Mouse (Mus musculus) frontal cortex, adult (tissue): ENCODE data around the gene Zfyve19.

ENCODE experiments used
- ATAC-seq: cut with Nextera tagmentation; 2 replicates; pipeline ENCODE4 v1.9.2; 2017; ENCODE audit warnings: mild to moderate bottlenecking, moderate library complexity, mixed read lengths; ENCODE audit not compliant: low TSS enrichment

Zfyve19 gene

DNA sequence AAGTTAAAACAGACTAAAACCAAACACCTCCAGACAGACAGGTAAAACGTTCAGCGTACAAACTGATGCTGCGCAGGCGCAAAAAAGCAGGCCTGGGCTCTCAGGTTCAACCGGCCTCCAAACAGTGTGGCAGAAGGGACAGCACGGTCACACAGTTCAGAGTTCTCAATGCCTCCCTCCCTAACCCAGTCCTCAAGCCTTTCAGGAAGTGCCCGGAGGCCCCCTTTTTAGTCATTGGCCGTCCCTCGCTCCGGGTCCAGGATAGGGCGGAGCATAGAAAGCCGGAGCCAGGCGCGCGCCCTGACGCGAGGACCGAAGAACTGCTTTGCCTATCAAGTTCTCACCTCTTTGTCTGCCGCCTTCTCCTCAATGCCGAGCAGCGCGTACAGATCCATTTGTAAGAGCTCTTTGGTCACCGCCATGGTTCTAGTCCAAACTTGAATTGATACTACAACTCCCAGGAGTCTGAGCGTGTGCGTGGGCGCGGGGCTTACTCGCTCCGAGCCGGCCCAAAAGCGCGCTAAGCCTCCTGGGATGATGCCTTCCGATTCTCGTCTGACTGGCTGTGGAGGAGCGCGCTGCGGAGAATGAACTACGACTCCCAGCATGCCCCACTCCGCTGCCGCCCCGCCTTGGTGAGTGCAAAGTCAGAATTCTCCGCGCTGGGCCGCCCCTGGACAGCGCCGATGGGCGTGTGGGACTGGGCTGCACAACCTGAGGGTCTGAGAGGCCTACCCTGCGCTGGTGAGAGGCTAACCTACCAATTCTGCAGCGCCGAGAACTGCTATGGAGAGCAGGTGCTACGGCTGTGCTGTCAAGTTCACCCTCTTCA, at the start of gene Zfyve19, which contains the start of gene Dnajc17:
Gene Zfyve19, plus strand, starts transcription at position 274 of the 832 bp plus-strand sequence.
Gene Dnajc17, minus strand, starts transcription at position 452 of the 832 bp plus-strand sequence.
- ATAC-seq = peak; percentile 98

DNA sequence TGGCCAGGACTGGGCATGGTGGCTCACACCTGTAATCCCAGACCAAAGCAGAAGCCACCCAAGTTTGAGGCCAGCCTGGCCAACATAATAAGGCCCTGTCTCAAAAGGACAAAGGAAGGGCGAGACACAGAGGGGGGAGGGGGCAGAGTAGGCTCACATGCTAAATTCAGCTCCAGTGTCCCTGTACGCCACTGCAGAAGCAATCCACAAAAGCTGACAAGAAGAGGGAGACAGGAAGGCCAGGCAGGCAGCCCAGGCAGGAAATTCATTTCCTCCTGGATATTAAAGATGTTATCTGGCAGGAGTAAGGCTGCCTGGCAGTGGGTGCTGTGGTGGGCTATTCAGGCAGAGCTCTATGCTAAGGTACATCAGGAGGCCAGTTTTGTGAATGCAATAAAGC, 47.2 kb upstream of the Zfyve19 start:
- no peak for ATAC-seq

DNA sequence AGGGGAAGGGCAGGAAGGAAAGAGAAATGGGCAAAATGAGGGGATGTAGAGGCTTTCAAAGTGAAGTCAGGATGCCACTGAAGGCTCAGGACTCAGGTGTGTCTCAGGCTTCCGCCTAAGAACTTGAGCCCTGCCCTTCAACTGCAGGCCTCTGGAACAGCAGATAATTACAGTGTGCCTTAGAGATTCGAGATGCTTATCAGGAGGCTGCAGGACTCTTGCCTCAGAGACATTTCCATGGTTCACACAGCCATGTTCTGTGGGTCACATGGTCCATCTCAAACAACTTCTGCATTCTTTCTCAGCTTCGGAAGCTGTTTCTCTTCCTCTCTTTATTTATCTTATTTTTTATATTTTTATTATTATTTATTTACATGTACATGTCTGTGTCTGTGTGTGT, 45.3 kb upstream of the Zfyve19 start:
- ATAC-seq = no peak

DNA sequence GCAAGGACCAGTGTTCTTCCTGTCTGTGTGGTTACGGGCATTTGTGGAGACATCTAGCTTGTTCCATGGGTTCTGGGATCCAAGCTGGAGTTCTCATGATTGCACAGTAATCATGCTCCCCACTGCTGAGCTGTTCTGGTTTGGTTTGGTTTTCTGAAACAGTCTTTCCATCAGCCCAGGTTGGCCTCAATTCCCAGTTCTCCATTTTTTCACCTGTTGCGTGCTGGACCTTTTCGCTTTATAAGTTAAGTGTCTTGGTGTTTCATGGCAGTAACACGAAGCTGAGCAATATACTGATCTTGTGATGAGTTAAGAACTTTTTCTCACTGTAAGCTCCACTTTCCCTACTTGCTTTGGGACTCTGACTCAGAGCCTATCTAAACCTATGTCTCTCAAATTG, 44.4 kb upstream of the Zfyve19 start:
- no peak for ATAC-seq

DNA sequence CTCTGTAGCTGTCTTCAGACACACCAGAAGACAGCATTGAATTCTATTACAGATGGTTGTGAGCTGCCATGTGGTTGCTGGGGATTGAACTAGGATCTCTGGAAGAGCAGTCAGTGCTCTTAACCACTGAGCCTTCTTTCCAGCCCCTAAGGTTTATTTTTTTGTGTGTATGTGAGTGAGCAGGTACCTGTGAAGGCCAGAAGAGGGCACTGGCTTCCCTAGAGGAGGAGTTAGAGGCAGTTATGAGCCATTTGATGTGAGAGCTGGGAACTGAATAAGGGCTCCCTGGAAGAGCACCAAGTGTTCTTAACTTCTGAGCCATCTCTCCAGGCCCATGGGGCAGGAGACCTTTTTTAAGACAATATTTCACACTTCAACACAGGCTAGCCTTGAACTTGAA, 43.0 kb upstream of the Zfyve19 start:
- ATAC-seq = no peak

DNA sequence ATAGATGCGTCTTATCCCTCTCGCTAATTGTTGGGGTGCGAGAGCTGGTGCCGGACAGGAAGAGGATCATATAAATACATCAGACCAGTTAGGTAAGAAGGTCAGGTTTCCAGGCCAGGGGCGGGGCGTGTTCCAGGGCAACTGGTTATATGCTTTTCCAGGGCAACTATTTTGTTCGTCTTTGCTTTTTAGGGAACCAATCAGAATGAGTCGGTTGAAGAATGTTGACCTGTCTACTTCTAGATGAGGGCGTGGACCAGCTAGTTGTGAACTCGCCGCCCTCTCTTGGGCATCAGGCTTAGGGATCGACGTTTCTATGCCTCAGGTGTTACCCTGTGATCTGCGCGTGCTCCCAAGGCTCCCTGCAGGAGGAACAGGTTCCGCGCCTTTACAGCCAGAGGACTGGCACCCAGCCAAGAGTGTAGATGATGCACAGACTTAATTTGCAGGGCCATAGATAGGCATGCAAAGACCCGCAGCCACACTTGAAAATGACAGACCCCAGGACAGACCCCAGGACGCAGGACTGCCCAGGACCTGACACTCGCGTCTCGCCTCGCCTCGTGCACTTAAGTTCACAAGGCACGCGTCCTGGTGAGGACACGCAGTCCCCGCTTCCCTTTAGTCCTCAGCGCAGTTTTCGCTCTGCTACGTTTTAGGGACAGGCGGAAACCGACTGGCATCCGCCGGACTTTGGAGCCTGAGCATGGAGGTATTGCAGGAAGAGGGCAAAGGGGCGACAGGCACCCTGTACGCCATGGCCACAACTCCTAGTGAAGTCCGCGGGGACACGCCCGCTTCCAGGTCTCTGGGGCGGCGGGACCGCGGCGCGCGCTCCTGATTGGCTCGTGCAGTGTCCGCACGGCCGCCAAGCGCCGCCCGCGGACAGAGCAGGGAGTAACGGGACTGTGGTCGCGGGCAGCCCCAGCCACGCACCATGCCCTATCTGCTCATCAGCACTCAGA, 41.2 kb upstream of the Zfyve19 start, which contains the start of gene Gchfr:
Gene Gchfr, plus strand, starts transcription at position 873 of the 965 bp plus-strand sequence.
- peak; percentile 91 for ATAC-seq

DNA sequence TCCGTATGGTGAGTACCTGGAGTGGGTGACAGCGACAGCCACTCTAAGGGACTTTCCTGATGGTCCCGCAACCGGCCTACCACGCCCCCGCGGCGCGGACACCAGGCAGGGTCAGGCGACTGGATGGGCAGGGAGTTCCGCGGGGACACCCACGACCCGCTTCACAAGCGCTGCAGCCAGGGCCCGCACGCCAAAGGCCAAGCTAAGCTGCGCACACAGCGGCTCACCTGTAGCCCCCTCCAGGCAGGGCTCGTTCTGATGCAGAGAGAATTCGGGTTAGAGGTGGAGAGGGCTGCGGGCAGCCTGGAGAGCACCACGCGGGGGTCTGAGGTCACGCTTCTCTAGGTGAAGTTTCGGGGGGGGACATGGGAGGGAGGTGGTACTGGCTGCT, 40.6 kb upstream of the Zfyve19 start:
- no peak for ATAC-seq

DNA sequence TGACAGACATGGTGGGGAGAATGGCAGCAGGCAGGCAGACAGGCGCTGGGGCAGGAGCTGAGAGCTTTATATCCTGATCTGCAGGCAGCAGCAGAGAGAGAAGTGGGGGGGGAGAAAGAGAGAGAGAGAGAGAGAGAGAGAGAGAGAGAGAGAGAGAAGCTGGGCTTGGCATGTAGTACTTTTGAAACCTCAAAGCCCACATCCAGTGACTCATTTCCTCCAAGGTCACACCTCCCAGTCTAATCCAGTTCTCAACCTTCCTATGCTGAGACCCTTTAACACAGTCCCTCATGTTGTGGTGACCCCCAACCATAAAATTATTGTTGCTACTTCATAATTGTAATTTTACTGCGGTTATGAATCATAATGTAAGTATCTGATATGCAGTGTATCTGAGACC, 38.1 kb upstream of the Zfyve19 start:
- ATAC-seq = no peak

DNA sequence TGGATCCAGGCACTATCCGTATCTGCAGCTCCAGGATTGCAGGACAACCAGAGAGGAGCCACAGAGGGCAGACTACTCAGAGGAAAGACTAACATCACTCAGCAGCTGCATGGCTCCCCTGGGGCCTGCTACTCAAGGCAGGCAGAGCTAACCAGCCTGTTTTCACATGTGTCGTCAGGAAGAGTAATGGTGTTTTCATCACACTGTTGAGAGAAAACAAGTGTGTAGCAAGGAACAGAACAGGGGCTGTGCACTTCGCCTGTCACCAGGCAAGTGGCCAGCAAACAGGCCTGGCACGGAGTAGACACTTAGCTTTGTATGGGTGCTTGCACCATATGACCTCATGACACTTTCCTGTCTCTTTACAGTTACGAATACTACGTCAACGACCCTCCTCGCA, 36.8 kb upstream of the Zfyve19 start:
- ATAC-seq = no peak

DNA sequence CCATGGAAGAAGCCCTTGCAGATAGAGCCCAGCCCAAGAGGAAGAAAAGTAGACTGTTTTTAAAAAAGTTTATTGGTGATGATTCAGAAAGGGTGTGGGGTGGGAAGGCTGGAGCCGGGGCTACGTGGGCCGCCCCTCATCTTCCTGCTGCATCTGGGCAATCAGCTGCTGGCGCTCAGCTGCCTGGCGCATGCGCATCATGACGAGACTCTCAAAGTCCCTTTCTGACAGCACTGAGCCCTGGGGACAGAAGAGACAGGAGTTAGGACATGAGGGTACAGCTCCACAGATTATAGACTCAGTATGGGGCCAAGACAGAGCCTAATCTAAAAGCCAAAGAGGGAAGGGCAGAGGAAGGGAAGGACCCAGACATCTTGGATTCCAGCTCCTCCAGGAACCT, 36.0 kb upstream of the Zfyve19 start:
- ATAC-seq = no peak

DNA sequence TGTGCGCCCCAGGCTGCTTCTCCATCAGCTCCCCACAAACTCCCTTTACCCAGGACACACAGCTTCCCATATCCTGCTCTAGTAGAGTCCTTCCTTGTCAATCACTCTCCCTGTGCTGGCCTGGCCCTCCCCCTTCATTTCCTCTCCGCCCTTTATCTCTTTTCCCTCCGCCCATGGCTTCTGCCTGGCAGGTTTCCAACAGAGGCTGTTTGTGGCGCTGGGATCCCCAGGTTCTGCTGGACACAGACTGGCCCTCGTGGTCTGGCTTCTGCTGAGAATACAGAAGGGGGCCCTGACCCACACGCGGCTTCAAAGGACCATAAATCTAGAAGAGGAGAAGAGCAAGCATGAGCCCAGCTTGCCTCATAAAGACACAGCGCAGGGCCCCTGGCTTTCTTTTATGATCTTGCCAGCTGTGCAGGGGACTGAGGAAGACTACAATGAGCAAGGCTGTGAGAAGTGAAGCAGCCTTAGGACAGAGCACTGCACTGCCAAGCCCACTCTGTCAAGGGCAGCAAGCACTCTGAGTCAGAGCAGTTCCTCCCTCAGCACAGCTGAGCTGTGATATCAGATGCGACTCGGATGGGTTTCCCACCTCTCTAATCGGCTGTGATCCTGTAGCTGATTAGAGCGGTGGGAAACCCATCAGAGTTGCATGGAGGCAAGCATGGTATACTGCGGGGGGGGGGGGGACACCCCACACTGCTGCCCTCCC, 35.4 kb upstream of the Zfyve19 start:
- ATAC-seq = peak; percentile 26; the same call in 1 of the 2 replicates

DNA sequence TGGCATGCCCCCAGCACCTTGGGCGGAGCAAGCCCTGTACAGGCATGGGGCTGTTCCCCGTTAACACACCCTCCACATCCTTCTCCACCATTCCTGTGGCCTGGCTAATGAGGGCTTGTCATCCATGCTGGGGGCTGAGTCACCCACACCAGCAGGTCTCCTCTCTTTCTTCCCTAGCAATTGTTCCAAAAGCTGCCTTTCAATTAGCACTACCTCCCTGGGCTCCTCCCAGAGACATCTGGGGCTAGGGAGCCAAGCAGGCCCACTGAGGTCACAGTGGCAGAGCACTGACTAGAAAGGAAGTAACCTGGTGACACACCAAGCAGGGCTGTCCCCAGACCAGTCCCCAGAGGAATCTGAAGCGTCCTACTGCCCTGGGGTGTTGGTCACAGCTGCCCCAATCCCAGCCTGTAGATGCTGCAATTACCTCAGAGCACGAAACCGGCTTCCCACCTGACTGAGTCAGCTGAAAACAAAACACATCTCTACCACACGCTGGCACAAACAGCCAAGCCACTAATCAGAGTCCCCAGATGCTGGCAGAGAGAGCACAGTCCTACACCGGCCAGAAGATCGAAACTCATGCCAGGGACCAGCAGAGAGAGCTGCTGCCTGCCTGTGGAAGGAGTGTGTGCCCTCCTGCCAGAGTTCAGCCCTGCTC, 34.3 kb upstream of the Zfyve19 start, which contains the start of gene Gm14137:
Gene Gm14137, plus strand, starts transcription at position 519 of the 661 bp plus-strand sequence.
- no peak for ATAC-seq

DNA sequence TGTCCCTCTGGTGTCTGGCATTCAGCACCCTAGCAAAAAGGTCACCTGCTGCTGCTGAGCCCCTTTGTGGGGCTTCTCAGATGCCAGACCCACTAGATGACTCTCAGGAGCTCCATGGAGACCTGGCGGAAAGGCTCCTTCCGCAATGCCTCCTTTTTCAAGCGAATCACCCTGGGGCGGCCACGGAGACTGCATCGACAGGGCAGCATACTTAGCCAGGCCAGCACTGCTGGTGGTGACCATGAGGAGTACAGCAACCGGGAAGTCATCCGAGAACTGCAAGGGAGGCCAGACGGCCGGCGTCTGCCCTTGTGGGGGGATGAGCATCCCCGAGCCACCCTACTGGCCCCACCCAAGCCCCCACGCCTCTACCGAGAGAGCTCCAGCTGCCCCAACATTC, 33.6 kb upstream of the Zfyve19 start:
- ATAC-seq = no peak

DNA sequence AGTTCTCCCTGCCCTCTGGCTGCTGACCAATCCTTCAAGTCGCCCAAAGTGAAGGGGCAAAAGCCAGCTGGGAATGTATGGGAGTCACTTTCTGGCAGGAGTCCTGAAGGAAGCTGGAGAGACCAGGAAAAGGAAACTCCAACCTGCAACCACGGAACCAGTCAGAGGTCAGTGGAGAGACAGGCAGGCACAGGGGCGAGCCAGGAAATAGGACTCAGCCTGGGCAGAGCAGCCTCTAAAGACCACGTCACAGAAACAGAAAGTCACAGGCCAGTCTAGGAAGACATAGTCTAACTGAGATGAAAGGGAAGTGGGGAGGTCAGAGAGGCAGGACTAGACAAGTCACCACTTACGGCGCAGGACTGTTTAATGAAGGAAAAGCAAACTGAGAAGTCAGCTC, 32.8 kb upstream of the Zfyve19 start:
- ATAC-seq = no peak

DNA sequence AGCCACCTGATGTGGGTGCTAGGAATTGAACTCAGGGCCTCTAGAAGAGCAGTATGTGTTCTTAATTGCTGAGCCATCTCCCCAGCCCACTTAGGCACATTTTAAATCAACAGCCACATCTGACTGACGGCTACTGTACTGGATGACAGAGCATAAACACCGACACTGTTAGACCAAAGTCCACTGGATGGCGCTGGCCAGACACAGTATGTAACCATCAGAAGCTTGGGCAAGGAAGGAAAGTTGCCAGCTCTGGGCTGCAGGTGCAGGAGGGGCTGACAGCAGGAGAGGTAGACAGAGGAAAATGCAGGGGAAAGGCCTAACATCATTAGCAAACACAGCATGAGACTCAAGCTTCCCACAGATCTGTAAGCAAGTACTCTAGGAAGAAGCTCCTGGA, 31.7 kb upstream of the Zfyve19 start:
- ATAC-seq = no peak

DNA sequence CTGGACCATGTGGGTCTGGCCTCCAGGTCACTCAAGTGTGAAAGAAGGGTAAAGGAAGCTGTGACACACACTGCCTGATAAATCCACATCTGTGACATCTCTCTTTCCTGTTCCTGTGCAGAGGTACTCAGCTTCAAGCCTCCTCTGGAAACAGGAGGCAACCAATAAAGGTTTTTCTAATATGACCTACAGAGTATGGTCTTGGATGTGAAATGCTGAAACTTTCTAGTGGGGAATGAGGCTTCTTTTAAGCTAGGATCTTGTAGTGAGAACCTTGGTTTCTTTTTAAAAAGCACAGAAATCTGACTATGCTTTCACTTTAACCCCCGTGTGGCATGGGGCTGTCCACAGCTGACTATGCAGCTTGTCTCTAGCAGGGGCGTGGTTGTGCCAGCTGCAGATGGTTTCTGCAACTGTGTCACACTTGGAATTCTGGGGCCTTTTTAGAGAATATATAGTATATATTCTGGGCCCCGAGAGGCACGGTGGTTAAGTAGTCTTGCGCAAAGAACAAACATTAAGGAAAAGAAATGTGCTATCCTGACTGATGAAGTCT, 31.0 kb upstream of the Zfyve19 start:
- ATAC-seq = no peak

DNA sequence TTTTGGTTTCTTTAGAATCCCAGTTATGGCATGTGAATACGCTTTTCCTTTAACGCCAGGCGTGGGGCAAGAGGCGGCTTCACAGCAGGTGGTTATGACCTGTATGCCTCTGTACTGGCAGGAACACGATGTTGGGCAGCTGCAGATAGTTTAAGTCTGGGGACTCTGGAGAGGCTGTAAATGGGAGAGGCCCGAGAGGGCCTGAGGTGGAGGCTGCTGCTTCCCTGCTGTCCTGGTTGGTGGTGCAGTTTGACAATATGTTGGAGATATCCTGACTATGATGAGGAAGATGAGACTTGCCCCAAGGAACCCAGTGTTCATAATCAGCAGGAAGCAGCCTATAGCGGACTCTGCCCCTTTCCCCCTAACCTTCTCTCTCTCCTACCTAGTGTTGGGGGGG, 25.5 kb upstream of the Zfyve19 start:
- ATAC-seq = no peak

DNA sequence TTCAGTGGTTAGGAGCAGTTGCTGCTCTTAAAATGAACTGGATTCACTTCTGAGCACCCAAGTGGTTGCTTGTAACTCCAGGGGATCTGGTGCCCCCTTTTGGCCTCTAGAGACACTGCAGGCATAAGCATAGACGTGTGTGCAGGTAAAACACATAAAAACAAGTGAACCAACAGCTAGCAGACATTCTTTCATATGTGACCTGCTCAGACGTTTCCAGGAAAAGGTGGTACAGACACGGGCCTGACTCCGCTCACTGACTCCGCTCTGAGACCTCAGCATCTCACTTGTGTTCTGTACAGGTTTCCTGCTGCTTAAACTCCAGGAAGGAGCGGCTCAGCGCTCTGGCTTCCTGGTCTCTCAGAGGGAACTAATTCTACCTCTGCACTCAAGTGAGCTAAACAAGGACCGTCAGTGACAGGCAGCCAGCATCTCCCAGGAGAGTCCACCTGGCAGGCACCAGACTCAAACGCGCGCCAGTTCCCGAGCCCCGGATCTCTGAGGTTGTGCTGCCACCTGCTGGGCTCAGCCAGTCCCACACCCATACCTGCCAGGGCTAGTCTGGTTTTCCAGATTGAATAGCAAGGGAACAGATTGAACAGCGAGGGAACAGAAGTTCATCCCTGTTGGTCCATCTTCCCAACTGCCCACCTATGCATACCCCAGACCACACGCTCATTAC, 19.2 kb upstream of the Zfyve19 start:
- peak; percentile 95 for ATAC-seq

DNA sequence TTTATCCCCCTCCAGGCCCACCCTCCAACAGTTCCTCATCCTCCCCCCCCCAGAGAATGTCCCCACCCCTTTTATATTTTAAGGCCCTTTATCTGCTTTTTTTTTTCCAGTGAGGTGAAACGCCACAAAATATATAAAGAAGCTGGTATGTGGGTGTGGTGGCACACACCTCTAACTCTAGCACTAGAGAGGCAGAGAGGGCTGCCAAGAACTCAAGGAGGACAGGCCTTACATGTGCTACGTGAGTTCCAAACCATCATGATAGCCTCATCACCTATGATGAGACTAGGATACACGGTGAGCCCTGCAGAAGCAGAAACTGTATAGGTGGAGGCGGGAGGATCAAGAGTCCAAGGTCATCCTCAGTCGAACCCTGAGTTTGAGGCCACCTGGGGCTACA, 17.4 kb upstream of the Zfyve19 start:
- ATAC-seq = no peak

DNA sequence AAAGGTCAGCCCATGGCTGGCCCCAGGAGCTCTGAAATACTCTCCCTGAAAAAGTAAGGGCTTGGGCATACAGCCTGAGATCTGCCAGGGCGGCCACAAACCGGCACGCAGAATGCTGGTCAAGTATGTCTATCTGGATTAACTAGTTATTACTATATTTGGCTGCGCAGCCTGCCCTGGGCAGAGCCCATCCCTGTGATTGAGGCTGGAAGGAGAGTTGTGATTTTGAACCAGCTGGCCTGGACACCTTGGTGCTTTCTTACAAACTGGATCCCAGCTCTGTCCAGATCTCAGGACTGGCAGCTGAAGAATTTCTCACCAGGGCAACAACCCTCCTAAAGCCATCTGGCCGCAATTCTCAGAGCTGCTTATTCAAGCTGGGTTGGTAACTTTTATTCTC, 14.3 kb upstream of the Zfyve19 start:
- ATAC-seq = no peak
